Mouse (Mus musculus) CD8-positive naive resting alpha-beta T cell, adult 2 months (primary cell): ENCODE data around the gene Grb10.

Experiments
- DNase-seq, 2 experiments: peaks; one replicate each; pipeline ENCODE4 v3.0.0; 2022; ENCODE audit warnings: low read depth in 2 of 2, low spot score in 2 of 2

Gene Grb10

GRCm38 (mm10) chr11:11907703-11908413, 130.6 kb downstream of the Grb10 start:
- no peak for DNase-seq

- DNase-seq, result no peak
Measured at GRCm38 (mm10) chr11:11905518-11905917, 133.0 kb downstream of the Grb10 start.

GRCm38 (mm10) chr11:11904995-11905394, 133.5 kb downstream of the Grb10 start:
- no peak for DNase-seq

- DNase-seq, result no peak
Measured at GRCm38 (mm10) chr11:11901509-11901908, 137.0 kb downstream of the Grb10 start.

GRCm38 (mm10) chr11:11898496-11898895, 140.0 kb downstream of the Grb10 start:
- no peak for DNase-seq

- DNase-seq, result no peak
Measured at GRCm38 (mm10) chr11:11897645-11898357, 140.7 kb downstream of the Grb10 start, which contains the start of gene Ddc. Gene Ddc, minus strand, starts transcription at chr11:11898144.

GRCm38 (mm10) chr11:11895479-11895878, 143.0 kb downstream of the Grb10 start:
- DNase-seq, result no peak

GRCm38 (mm10) chr11:11893769-11894168, 144.7 kb downstream of the Grb10 start:
- DNase-seq, result no peak

GRCm38 (mm10) chr11:11892993-11893602, 145.4 kb downstream of the Grb10 start:
- DNase-seq, result no peak

- no peak for DNase-seq
Measured at GRCm38 (mm10) chr11:11891832-11892231, 146.7 kb downstream of the Grb10 start.

- no peak for DNase-seq
Measured at GRCm38 (mm10) chr11:11890139-11890741, 148.2 kb downstream of the Grb10 start.

- DNase-seq, result no peak
Measured at GRCm38 (mm10) chr11:11888727-11889126, 149.8 kb downstream of the Grb10 start.

- DNase-seq, result no peak
Measured at GRCm38 (mm10) chr11:11888051-11888450, 150.4 kb downstream of the Grb10 start.

- DNase-seq, result no peak
Measured at GRCm38 (mm10) chr11:11886403-11886998, 152.0 kb downstream of the Grb10 start.

GRCm38 (mm10) chr11:11885921-11886320, 152.6 kb downstream of the Grb10 start:
- DNase-seq, result no peak

GRCm38 (mm10) chr11:11885246-11885643, 153.2 kb downstream of the Grb10 start:
- DNase-seq, result no peak

GRCm38 (mm10) chr11:11884533-11885245, 153.8 kb downstream of the Grb10 start:
- no peak for DNase-seq

- no peak for DNase-seq
Measured at GRCm38 (mm10) chr11:11881783-11882155, 156.7 kb downstream of the Grb10 start.

GRCm38 (mm10) chr11:11881026-11881782, 157.3 kb downstream of the Grb10 start:
- no peak for DNase-seq
